Mouse (Mus musculus) heart, adult 2 months (tissue): ENCODE data around the gene Epb41l2. TPM values are rescaled to one million over a fixed set of nuclear protein-coding genes. Genes with fewer than 3 reads are reported as not detected.

Experiments
- DNase-seq, 2 experiments: peaks; one replicate each; pipeline ENCODE4 v3.0.0; 2021
- H3K27ac ChIP-seq: fragments of 200-600 bp; 2 replicates; pipeline ENCODE4 v1.8.1; 2022
- H3K27me3 ChIP-seq: fragments of 200-500 bp; 2 replicates; pipeline ENCODE4 v1.6.1; 2012; ENCODE audit warnings: mild to moderate bottlenecking, low read length, inconsistent platforms, mixed read lengths; ENCODE audit not compliant: control insufficient read depth, insufficient read depth
- H3K36me3 ChIP-seq: fragments of 200-500 bp; 2 replicates; pipeline ENCODE4 v1.6.1; 2012; ENCODE audit warnings: low read length, inconsistent platforms; ENCODE audit not compliant: control insufficient read depth, insufficient read depth
- H3K4me1 ChIP-seq: fragments of 200-500 bp; 2 replicates; pipeline ENCODE4 v1.6.1; 2011; ENCODE audit warnings: low read length; ENCODE audit not compliant: control insufficient read depth, insufficient read depth
- H3K4me3 ChIP-seq: fragments of 200-600 bp; 2 replicates; pipeline ENCODE4 v1.8.1; 2022
- H3K79me2 ChIP-seq: fragments of 200-500 bp; replicated peaks from 2 replicates; pipeline ENCODE4 v1.6.1; 2012; ENCODE audit warnings: mild to moderate bottlenecking, inconsistent platforms, low read length, moderate library complexity, mixed read lengths; ENCODE audit not compliant: control insufficient read depth, insufficient read depth
- H3K9ac ChIP-seq: fragments of 200-500 bp; 2 replicates; pipeline ENCODE4 v1.6.1; 2012; ENCODE audit warnings: low read depth, mild to moderate bottlenecking, control low read depth, inconsistent platforms, low read length, mixed read lengths
- CTCF ChIP-seq: fragments of 200-600 bp; IDR thresholded peaks from 2 replicates; pipeline ENCODE4 v1.8.1; 2022; ENCODE audit warnings: antibody characterized with exemption, mild to moderate bottlenecking, moderate library complexity
- EP300 ChIP-seq: fragments of 200-500 bp; IDR thresholded peaks from 2 replicates; pipeline ENCODE4 v1.6.1; 2011; ENCODE audit warnings: low read depth, low read length, control low read depth; ENCODE audit not compliant: insufficient read depth
- POLR2A ChIP-seq: fragments of 200-500 bp; IDR thresholded peaks from 2 replicates; pipeline ENCODE4 v1.6.1; 2011; ENCODE audit warnings: mild to moderate bottlenecking, low read depth, low read length, control low read depth; ENCODE audit not compliant: insufficient read depth
- WGBS: fragments of 180-500 bp; shearing (Covaris S2); methylation state at CpG from one replicate; pipeline ENCODE4 v1.1.7; 2018; 5-methylcytosine and 5-hydroxymethylcytosine counted together
- intact Hi-C: fragments of 180-260 bp; cut with DNase I; formaldehyde crosslinking; loops from one replicate; pipeline ENCODE4 v1.15.1; 2025
- polyA plus RNA-seq: library from polyadenylated mRNA; depleted of rRNA; stranded (reverse); fragments of >200 nt; gene quantifications from 2 replicates; pipeline ENCODE4 v1.2.3, GENCODE M21; 2012
- total RNA-seq, 2 experiments: library from RNA; stranded (reverse); gene quantifications; 2 replicates each; pipeline ENCODE4 v1.2.3; 2021

The Epb41l2 gene
- total and polyA plus RNA-seq, 3 experiments: 24.0 to 49.1 (median 40.5) TPM

GRCm38 (mm10) chr10:25526156-25526555, 166.6 kb downstream of the Epb41l2 start:
- H3K27me3 ChIP-seq: no peaks in the 10 kb centered on the region
- no peaks in the 10 kb centered on the region for H3K36me3 ChIP-seq
- 73% methylated on average over 4 of the region's 4 CpGs for WGBS
- DNase-seq: no peak
- intact Hi-C loops: no loop called here
- no peak overlapping the region for H3K27ac ChIP-seq
- peaks cover 5% of the 10 kb centered on the region for H3K4me1 ChIP-seq
- no peaks in the 10 kb centered on the region for H3K79me2 ChIP-seq
- TF ChIP-seq EP300: no peak
- no peak overlapping the region for H3K4me3 ChIP-seq
- H3K9ac ChIP-seq: no peak overlapping the region

GRCm38 (mm10) chr10:25526622-25527021, 167.0 kb downstream of the Epb41l2 start:
- no peak for TF ChIP-seq EP300
- TF ChIP-seq POLR2A: no peak
- no peak for TF ChIP-seq CTCF
- peaks cover 5% of the 10 kb centered on the region for H3K4me1 ChIP-seq
- WGBS: 89% methylated on average over 4 of the region's 4 CpGs
- no peak for DNase-seq
- no peak overlapping the region; the same call in 1 of the 2 replicates for H3K27ac ChIP-seq
- H3K4me3 ChIP-seq: no peak overlapping the region
- H3K36me3 ChIP-seq: no peaks in the 10 kb centered on the region
- no peak overlapping the region for H3K9ac ChIP-seq
- no peaks in the 10 kb centered on the region for H3K27me3 ChIP-seq
- no peaks in the 10 kb centered on the region for H3K79me2 ChIP-seq
- intact Hi-C loops: no loop called here

- Histone ChIP-seq H3K4me3 (no peak overlapping the region), H3K27me3 (no peaks in the 10 kb centered on the region), H3K36me3 (no peaks in the 10 kb centered on the region), H3K4me1 (peaks cover 5% of the 10 kb centered on the region), H3K9ac (no peak overlapping the region), H3K79me2 (no peaks in the 10 kb centered on the region), H3K27ac (no peak overlapping the region; the same call in 1 of the 2 replicates)
- no peak for TF ChIP-seq CTCF
- TF ChIP-seq EP300: no peak
- no peak for TF ChIP-seq POLR2A
- no peak for DNase-seq
- WGBS: 30% methylated on average over 3 of the region's 3 CpGs
- intact Hi-C loops: no loop called here
Observed at GRCm38 (mm10) chr10:25527126-25527525, 167.5 kb downstream of the Epb41l2 start.

- no peak for DNase-seq
- peaks cover 5% of the 10 kb centered on the region for H3K4me1 ChIP-seq
- no peaks in the 10 kb centered on the region for H3K79me2 ChIP-seq
- TF ChIP-seq EP300 (no peak), POLR2A (no peak), CTCF (no peak)
- H3K27ac ChIP-seq: no peak overlapping the region
- H3K4me3 ChIP-seq: no peak overlapping the region
- intact Hi-C loops: no loop called here
- H3K9ac ChIP-seq: no peak overlapping the region
- H3K27me3 ChIP-seq: no peaks in the 10 kb centered on the region
- no peaks in the 10 kb centered on the region for H3K36me3 ChIP-seq
- WGBS: 79% methylated on average over 13 of the region's 13 CpGs
Observed at GRCm38 (mm10) chr10:25531335-25531734, 171.7 kb downstream of the Epb41l2 start.

GRCm38 (mm10) chr10:25533105-25533504, 173.5 kb downstream of the Epb41l2 start:
- intact Hi-C loops: no loop called here
- TF ChIP-seq CTCF: no peak
- no peak for TF ChIP-seq POLR2A
- TF ChIP-seq EP300: no peak
- no peaks in the 10 kb centered on the region; the same call in 1 of the 2 replicates for H3K4me1 ChIP-seq
- no peaks in the 10 kb centered on the region for H3K27me3 ChIP-seq
- H3K9ac ChIP-seq: no peak overlapping the region
- no peaks in the 10 kb centered on the region for H3K79me2 ChIP-seq
- 43% methylated on average over 2 of the region's 2 CpGs for WGBS
- H3K27ac ChIP-seq: no peak overlapping the region
- no peak overlapping the region for H3K4me3 ChIP-seq
- no peak for DNase-seq
- no peaks in the 10 kb centered on the region for H3K36me3 ChIP-seq

- no peaks in the 10 kb centered on the region for H3K36me3 ChIP-seq
- no peaks in the 10 kb centered on the region for H3K27me3 ChIP-seq
- DNase-seq: no peak
- intact Hi-C loops: no loop called here
- H3K79me2 ChIP-seq: no peaks in the 10 kb centered on the region
- TF ChIP-seq EP300 (no peak), POLR2A (no peak), CTCF (no peak)
- 47% methylated on average over 9 of the region's 9 CpGs for WGBS
- no peak overlapping the region for H3K27ac ChIP-seq
- no peak overlapping the region for H3K9ac ChIP-seq
- H3K4me1 ChIP-seq: no peaks in the 10 kb centered on the region; the same call in 1 of the 2 replicates
- H3K4me3 ChIP-seq: no peak overlapping the region
Observed at GRCm38 (mm10) chr10:25533513-25534246, 174.1 kb downstream of the Epb41l2 start.
